Mouse (Mus musculus) embryo, embryonic 11.5 days (tissue): Measurements from ENCODE around the gene Spocd1.

Experiments
- DNase-seq: peaks from one replicate; pipeline ENCODE4 v3.0.0-alpha.2; 2012; ENCODE audit warnings: low read depth, low spot score

Spocd1 gene

DNA sequence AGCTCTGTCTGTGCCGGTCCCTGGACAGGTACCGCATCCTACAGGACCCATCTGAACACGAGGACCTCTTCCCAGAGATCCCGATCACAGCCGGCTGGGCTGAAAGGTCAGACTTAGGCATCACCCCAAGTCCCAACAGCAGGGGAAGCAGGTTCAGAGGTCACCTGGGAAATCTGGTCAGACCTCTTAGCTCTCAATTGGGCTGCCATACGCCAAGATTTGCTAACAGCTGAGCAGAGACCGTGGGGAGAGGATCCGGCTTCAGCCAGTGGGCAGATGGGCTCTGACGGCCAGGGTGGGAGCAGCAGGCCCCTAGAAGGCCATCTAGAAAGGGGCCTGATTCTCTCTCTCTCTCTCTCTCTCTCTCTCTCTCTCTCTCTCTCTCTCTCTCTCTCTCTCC lies 45.2 kb downstream of the Spocd1 start:
- DNase-seq, result no peak

DNA sequence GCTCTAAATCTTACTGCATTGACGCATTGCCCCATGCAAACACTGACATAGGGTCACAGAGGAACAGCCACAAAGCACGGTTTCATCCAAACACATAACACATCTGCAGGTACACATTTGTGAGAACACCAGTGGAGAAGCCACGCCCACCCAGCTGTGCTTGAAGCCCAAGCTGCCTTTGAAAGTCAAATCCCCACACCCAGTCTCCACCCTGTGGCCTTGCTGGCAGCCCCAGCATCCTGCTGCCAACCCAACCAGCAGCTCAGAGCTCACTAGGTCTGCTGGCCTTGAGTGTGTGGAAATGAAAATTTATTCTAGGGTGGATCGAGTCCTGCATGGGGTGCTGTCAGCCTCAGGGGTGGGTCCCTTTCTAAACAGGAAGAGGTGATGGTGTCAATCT lies 48.2 kb downstream of the Spocd1 start:
- no peak for DNase-seq

DNA sequence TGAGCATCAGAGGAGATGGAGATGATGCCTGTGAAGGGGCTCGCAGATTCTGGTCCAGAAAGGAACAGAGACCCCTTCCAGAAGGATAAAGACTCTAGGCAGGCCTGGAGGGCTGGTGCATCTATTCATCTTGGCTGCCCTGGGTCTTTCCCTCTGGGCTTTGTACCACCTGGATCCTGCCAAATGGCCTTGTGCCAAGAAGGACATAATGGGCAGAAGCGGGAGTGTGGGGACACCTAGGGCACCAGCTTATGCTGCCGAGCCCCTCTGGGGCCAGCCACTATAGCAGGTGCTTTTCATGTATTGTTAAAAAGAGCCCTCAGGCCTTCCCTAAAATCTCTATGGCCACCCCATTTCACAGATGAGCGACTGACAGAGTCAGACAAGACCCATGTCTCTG lies 49.2 kb downstream of the Spocd1 start:
- DNase-seq, result no peak

DNA sequence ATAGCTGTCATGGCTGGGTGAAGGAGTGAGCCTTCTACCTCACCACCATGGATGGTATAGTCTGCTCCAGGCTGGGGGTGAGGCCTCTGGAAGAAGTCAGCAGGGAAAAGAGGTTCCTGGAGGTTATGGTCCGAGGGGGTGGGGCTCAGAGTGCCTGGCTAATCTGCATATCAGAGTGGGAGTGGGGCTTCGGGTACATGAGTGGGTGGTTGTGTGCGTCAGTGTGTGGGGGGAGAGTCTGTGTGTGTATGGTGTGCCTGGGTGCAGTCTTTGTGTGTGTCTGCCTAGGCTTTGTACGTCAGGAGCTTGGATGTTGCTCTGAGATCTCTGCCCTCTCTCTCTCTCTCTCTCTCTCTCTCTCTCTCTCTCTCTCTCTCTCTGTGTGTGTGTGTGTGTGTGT lies 49.9 kb downstream of the Spocd1 start:
- no peak for DNase-seq

DNA sequence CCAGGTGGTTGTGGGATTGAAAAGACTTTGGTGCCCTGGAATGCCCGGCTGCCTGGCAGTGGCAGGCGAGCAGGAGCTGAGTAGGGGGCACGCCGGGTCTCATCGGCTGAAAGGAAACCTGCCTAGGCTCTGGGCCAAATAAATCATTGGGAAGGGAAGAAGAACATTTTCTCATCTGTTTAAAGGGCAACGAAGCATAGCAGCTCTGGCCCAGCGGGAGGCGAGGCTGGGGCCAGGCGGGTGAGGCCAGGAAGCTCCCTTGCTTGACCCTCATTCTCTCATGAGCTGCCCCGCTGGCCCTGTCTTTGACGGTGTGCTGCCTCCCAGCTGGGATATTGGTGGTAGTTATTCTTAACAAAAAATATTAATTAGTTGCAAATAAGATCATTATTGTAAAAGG lies 52.6 kb downstream of the Spocd1 start:
- DNase-seq, result no peak

GRCm38 (mm10) chr4:129983046-129983445 lies 54.0 kb downstream of the Spocd1 start:
- no peak for DNase-seq

DNA sequence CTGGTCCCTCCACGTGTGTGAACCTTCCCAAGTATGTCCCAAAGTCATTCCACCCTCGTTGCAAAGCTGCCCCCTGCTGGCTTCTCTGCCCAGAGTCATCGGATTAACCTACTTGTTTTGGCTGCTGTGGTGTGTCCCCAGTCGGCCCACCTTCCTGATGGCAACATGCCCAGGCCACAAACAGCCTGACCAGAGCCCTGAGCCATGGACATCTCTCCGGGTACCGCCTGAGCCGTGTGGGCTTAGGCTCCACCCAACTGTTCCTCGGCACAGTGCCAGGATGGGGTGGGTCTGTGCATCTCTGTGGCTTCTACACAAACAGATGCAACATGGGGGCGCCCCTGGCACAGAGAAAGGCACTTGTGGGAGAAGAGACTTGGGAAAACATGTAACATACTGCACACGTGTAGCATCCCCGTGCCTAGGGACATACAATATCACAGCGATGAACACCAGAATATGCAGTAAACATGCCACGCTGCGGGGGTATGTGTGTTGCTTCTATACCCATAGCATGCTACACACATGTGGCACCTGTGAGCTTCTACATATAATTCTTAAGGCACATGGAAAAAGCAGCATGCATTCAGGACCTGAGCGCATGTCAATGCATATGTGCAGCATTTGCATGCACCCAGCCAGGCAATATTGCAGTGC lies 54.8 kb downstream of the Spocd1 start:
- DNase-seq, result no peak

DNA sequence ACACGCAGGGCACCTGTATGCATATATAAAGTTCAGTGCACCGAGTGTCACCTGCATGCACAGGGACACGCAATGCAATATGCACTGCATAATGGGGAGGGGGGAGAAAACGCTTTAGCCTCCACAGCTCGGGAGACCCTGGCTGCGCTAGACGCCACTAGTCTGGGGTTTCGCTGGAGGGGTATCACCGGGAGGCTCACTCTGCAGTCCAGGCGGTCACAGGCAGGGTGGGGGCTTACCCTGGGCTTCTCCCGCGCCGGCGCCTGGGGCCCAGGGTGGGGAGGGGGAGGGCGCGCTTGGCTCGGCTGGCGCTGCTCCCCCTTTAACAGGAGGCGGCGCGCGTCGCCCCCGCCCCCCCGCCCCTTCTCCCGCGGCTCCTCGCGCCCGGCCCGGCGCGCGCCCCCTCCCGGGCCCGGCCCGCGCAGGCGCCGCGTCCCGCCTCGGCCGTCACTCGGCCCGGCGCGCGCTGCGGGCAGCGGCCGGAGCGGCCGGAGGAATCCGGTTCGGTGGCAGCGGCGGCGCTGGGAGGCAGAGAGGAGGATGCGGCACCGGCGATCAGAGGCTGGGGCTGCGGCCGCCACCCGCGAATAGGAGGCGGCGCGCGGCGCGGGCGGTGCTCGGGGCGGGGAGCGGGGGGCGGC lies 55.5 kb downstream of the Spocd1 start, which contains the start of gene Adgrb2:
Gene Adgrb2 (plus strand): TSS at position 450 of the 641 bp plus-strand sequence.
- no peak for DNase-seq

GRCm38 (mm10) chr4:129985161-129985670 lies 56.2 kb downstream of the Spocd1 start:
- DNase-seq, result no peak

GRCm38 (mm10) chr4:129985671-129986441 lies 56.8 kb downstream of the Spocd1 start:
- no peak for DNase-seq

- no peak for DNase-seq
These were observed 58.9 kb downstream of the Spocd1 start for GRCm38 (mm10) chr4:129987825-129988504.

- DNase-seq, result no peak
These were observed 60.9 kb downstream of the Spocd1 start for GRCm38 (mm10) chr4:129989925-129990324.

GRCm38 (mm10) chr4:129992720-129993119 lies 63.7 kb downstream of the Spocd1 start:
- DNase-seq, result no peak

DNA sequence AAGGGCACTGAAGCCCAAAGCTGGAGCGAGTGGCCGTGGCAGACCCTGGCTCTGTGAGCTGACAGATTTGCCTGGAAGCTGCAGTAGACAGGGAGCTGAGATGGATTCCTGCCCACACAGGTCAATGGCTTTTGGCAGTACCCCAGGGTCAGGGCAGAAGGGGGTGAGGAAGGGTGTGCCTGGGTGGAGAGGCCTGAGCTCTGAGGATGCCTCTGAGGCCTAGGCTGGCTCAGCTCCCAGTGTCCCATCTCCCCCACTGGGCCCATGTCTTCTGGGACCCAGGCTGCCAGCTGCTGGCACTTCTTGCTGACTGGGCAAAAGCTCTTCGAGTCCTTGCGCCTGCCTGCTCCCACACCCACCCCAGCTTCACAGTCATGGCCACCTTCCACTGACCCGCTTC lies 64.2 kb downstream of the Spocd1 start:
- DNase-seq, result no peak

- no peak for DNase-seq
These were observed 65.1 kb downstream of the Spocd1 start for GRCm38 (mm10) chr4:129993944-129994695.

- DNase-seq, result no peak
These were observed 65.7 kb downstream of the Spocd1 start for GRCm38 (mm10) chr4:129994728-129995127.

DNA sequence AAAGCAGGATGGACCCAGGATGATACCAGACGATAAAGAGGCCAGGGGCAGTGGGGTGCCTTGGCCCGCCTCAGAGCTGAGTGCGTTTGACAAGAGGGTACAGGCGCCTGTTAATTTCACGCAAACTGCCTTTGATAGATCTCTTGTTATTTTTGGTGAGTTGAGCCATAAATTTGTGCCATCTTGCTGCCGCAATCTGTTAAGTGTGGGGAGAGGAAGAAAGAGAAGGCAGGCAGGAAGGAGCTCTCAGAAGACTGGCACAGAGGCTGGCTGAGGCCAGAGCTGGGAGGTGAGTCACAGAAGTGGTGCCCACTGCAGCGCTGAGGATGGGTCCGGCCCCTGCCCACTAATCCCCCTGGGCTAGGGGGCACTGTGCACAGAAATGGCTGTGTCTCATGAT lies 66.2 kb downstream of the Spocd1 start:
- DNase-seq, result no peak

- DNase-seq, result no peak
These were observed 67.0 kb downstream of the Spocd1 start for GRCm38 (mm10) chr4:129996015-129996414.

DNA sequence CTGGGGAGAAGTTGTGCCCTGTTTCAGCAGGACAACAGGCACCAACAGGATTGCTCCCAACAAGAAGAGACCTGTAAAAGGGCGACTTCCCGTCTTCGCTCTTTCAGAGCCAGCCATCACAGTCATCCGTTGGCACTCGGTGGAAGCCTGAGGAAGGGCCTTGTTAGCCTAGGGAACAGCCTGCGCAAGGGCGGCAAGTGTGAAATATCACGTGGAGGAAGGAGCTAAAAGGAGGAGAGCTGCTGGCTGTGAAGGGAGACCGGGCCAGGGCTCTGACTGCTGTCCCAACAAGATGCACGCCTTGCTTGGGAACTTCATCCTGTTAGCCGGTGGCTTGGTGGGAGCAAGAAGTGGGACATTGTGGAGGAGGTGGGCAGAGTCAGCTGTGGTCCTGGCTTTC lies 69.1 kb downstream of the Spocd1 start:
- DNase-seq, result no peak

- no peak for DNase-seq
These were observed 72.7 kb downstream of the Spocd1 start for GRCm38 (mm10) chr4:130001710-130002109.

DNA sequence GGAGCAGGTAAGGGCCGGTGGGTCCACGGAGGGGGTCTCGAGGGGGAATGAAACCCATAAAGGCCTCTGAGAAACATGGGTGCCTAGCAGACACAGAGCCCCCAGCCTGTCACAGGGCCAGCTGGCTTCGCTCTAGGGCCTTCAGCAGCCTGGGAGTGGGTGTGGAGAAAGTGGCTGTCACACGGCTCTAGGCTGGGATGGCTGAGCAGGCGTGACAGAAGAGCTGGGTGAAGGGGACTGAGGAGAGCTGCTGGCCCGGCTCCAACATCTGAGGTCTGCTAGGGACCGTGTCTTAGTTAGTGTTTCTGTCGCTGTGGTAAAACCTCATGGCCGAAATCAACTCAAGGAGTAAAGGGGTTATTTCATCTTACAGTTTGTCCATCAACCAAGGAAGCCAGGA lies 73.1 kb downstream of the Spocd1 start:
- no peak for DNase-seq
